Mouse (Mus musculus) midbrain, embryonic 16.5 days (tissue): ENCODE data around the gene Nfe2l3. TPM values are rescaled to one million over a fixed set of nuclear protein-coding genes. Genes with fewer than 3 reads are reported as not detected.

Source experiments
- ATAC-seq: fragments of 200-750 bp; cut with Nextera tagmentation; 2 replicates; pipeline ENCODE4 v1.8.0; 2017; ENCODE audit warnings: moderate TSS enrichment
- H3K27ac ChIP-seq: fragments of 300-500 bp; sonication (generic); 2 replicates; pipeline ENCODE4 v1.5.1; 2014; ENCODE audit warnings: mild to moderate bottlenecking, low read length, mixed read lengths
- H3K27me3 ChIP-seq: fragments of 300-500 bp; sonication (generic); 2 replicates; pipeline ENCODE4 v1.6.1; 2014; ENCODE audit warnings: low read depth, low read length, mixed read lengths; ENCODE audit not compliant: control insufficient read depth, insufficient read depth
- H3K36me3 ChIP-seq: fragments of 300-500 bp; sonication (generic); 2 replicates; pipeline ENCODE4 v1.6.1; 2014; ENCODE audit warnings: mild to moderate bottlenecking, low read length, moderate library complexity, mixed read lengths; ENCODE audit not compliant: control insufficient read depth, insufficient read depth
- H3K4me1 ChIP-seq: fragments of 300-500 bp; sonication (generic); 2 replicates; pipeline ENCODE4 v1.6.1; 2014; ENCODE audit warnings: mild to moderate bottlenecking, low read length, mixed read lengths; ENCODE audit not compliant: control insufficient read depth, insufficient read depth
- H3K4me2 ChIP-seq: fragments of 300-500 bp; sonication (generic); 2 replicates; pipeline ENCODE4 v1.6.1; 2014; ENCODE audit warnings: mild to moderate bottlenecking, low read length, mixed read lengths
- H3K4me3 ChIP-seq: fragments of 300-500 bp; sonication (generic); 2 replicates; pipeline ENCODE4 v1.5.1; 2014; ENCODE audit warnings: low read depth, mild to moderate bottlenecking, low read length, moderate library complexity, mixed read lengths
- H3K9ac ChIP-seq: fragments of 300-500 bp; sonication (generic); 2 replicates; pipeline ENCODE4 v1.6.1; 2014; ENCODE audit warnings: low read depth, low read length, mixed read lengths
- H3K9me3 ChIP-seq: fragments of 300-500 bp; sonication (generic); replicated peaks from 2 replicates; pipeline ENCODE4 v1.6.1; 2014; ENCODE audit warnings: mild to moderate bottlenecking, low read length, mixed read lengths; ENCODE audit not compliant: control insufficient read depth, poor library complexity, severe bottlenecking
- WGBS: fragments of 180-500 bp; shearing (Covaris S2); extraction: QIAGEN DNeasy Blood & Tissue Kit; methylation state at CpG from one replicate; pipeline ENCODE4 v1.1.7; 2014; 5-methylcytosine and 5-hydroxymethylcytosine counted together
- polyA plus RNA-seq: library from polyadenylated mRNA; unstranded; fragments of >200 nt; fragmentation: Nextera tagmentation; extraction: Ambion mirVana; gene quantifications from 2 replicates; pipeline ENCODE4 v1.2.1, GENCODE M21; 2015

Gene Nfe2l3
- polyA plus RNA-seq, 1 experiment from 2014 or later, result 9.6 TPM

- Histone ChIP-seq H3K9me3 (no peaks in the 10 kb centered on the region), H3K9ac (no peak overlapping the region), H3K4me3 (no peak overlapping the region), H3K36me3 (no peaks in the 10 kb centered on the region), H3K27ac (no peak overlapping the region), H3K27me3 (no peaks in the 10 kb centered on the region), H3K4me2 (no peak overlapping the region), H3K4me1 (peaks cover 15% of the 10 kb centered on the region)
- 80% methylated on average over 4 of the region's 4 CpGs for WGBS
- no peak for ATAC-seq
These were observed 5.2 kb downstream of the Nfe2l3 start for GRCm38 (mm10) chr6:51437665-51438064.

GRCm38 (mm10) chr6:51438826-51439330, 6.4 kb downstream of the Nfe2l3 start:
- H3K27ac ChIP-seq, result no peak overlapping the region
- H3K4me3 ChIP-seq, result no peak overlapping the region
- peaks cover 15% of the 10 kb centered on the region for H3K4me1 ChIP-seq
- no peak overlapping the region for H3K4me2 ChIP-seq
- no peaks in the 10 kb centered on the region for H3K27me3 ChIP-seq
- ATAC-seq, result no peak
- WGBS, result 78% methylated on average over 9 of the region's 9 CpGs
- H3K9me3 ChIP-seq, result no peaks in the 10 kb centered on the region
- no peak overlapping the region for H3K9ac ChIP-seq
- H3K36me3 ChIP-seq, result no peaks in the 10 kb centered on the region

GRCm38 (mm10) chr6:51442191-51442835, 9.8 kb downstream of the Nfe2l3 start:
- 66% methylated on average over 9 of the region's 9 CpGs for WGBS
- Histone ChIP-seq H3K9ac (no peak overlapping the region), H3K27ac (no peak overlapping the region), H3K9me3 (no peaks in the 10 kb centered on the region), H3K4me1 (no peaks in the 10 kb centered on the region), H3K4me2 (no peak overlapping the region), H3K36me3 (no peaks in the 10 kb centered on the region), H3K4me3 (no peak overlapping the region), H3K27me3 (no peaks in the 10 kb centered on the region)
- ATAC-seq, result no peak

- no peak for ATAC-seq
- Histone ChIP-seq H3K4me2 (no peak overlapping the region), H3K27ac (no peak overlapping the region), H3K9ac (no peak overlapping the region), H3K36me3 (0 out of 2 replicates have a peak, but pooled peaks cover under 1% of the 10 kb centered on the region), H3K9me3 (no peaks in the 10 kb centered on the region), H3K27me3 (no peaks in the 10 kb centered on the region), H3K4me1 (no peaks in the 10 kb centered on the region), H3K4me3 (no peak overlapping the region)
- WGBS, result 74% methylated on average over 7 of the region's 7 CpGs
These were observed 20.5 kb downstream of the Nfe2l3 start for GRCm38 (mm10) chr6:51452927-51453503.

- ATAC-seq, result no peak
- Histone ChIP-seq H3K9me3 (no peaks in the 10 kb centered on the region), H3K4me3 (no peak overlapping the region), H3K4me2 (no peak overlapping the region), H3K27ac (no peak overlapping the region), H3K4me1 (no peaks in the 10 kb centered on the region), H3K36me3 (peaks cover 9% of the 10 kb centered on the region), H3K27me3 (no peaks in the 10 kb centered on the region), H3K9ac (no peak overlapping the region)
- 65% methylated on average over 3 of the region's 3 CpGs for WGBS
These were observed 22.5 kb downstream of the Nfe2l3 start for GRCm38 (mm10) chr6:51454949-51455348.

GRCm38 (mm10) chr6:51456198-51456597, 23.7 kb downstream of the Nfe2l3 start:
- Histone ChIP-seq H3K4me2 (no peak overlapping the region), H3K27ac (no peak overlapping the region)
- WGBS, result 78% methylated on average over 1 of the region's 1 CpGs

GRCm38 (mm10) chr6:51457283-51457682, 24.8 kb downstream of the Nfe2l3 start:
- Histone ChIP-seq H3K36me3 (peaks cover 22% of the 10 kb centered on the region), H3K4me3 (no peak overlapping the region), H3K27ac (no peak overlapping the region), H3K4me2 (no peak overlapping the region), H3K27me3 (no peaks in the 10 kb centered on the region), H3K4me1 (no peaks in the 10 kb centered on the region), H3K9me3 (no peaks in the 10 kb centered on the region), H3K9ac (no peak overlapping the region)
- WGBS, result 80% methylated on average over 3 of the region's 3 CpGs
- ATAC-seq, result no peak

More at GRCm38 (mm10) chr6:51456198-51456597, 23.7 kb downstream of the Nfe2l3 start:
- H3K4me1 ChIP-seq, result no peaks in the 10 kb centered on the region
- no peak for ATAC-seq
- H3K9me3 ChIP-seq, result no peaks in the 10 kb centered on the region
- peaks cover 15% of the 10 kb centered on the region for H3K36me3 ChIP-seq
- no peak overlapping the region for H3K9ac ChIP-seq
- no peaks in the 10 kb centered on the region for H3K27me3 ChIP-seq
- no peak overlapping the region for H3K4me3 ChIP-seq

GRCm38 (mm10) chr6:51457770-51458387, 25.4 kb downstream of the Nfe2l3 start:
- no peak overlapping the region for H3K4me3 ChIP-seq
- H3K4me2 ChIP-seq, result no peak overlapping the region
- no peaks in the 10 kb centered on the region for H3K27me3 ChIP-seq
- ATAC-seq, result no peak
- no peaks in the 10 kb centered on the region for H3K9me3 ChIP-seq
- no peak overlapping the region for H3K27ac ChIP-seq
- no peak overlapping the region for H3K9ac ChIP-seq
- no peaks in the 10 kb centered on the region for H3K4me1 ChIP-seq
- H3K36me3 ChIP-seq, result peaks cover 24% of the 10 kb centered on the region
- 87% methylated on average over 8 of the region's 8 CpGs for WGBS

GRCm38 (mm10) chr6:51458925-51459312, 26.4 kb downstream of the Nfe2l3 start:
- WGBS, result 46% methylated on average over 2 of the region's 2 CpGs
- H3K9me3 ChIP-seq, result no peaks in the 10 kb centered on the region
- no peak overlapping the region for H3K4me3 ChIP-seq
- H3K4me2 ChIP-seq, result no peak overlapping the region
- H3K36me3 ChIP-seq, result peaks cover 31% of the 10 kb centered on the region
- H3K27me3 ChIP-seq, result no peaks in the 10 kb centered on the region
- H3K4me1 ChIP-seq, result peaks cover 4% of the 10 kb centered on the region; the same call in 1 of the 2 replicates
- H3K27ac ChIP-seq, result no peak overlapping the region
- H3K9ac ChIP-seq, result no peak overlapping the region
- ATAC-seq, result peak; percentile 16; the same call in 1 of the 2 replicates
